Mouse (Mus musculus): Measurements from ENCODE around the gene 1700003E16Rik.

DNA sequence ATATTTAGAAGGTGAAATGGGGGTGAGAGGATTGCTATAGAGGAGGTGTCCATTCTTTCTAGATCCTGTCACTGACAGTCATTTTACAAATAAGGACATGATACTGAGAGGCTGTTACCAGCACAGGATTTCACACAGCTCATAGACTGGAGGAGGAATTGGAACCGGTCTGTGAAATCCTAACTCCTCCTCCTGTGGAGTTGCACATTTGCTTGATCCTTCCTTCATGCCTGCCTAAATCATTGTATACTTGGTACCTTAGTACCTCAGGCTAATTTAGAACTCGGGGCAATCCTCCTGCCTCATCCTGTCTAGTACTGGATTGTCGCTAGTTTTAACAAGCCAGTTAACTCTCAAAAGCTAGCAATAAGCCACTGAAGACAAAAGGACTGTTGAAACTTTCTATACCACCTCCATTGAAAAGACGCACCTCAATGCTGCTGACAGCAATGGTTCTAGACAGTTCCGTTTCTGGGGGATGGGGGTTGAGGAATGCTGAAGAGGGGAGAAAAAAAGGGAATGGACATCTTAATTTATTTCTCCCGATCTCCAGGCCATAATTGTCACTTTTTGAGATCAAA lies 8.9 kb downstream of the 1700003E16Rik start:
- TF ChIP-seq CHD1 (IDR thresholded peaks at IDR 0.05; ENCODE audit: low read depth, low read length) (no peak), MXI1 (IDR thresholded peaks at IDR 0.05; ENCODE audit: low read depth, low read length) (no peak), KAT2A (conservative IDR thresholded peaks at IDR 0.05; ENCODE audit: low read depth, low read length) (no peak), CTCF (IDR thresholded peaks at IDR 0.05 in 2 of 3, conservative IDR thresholded peaks at IDR 0.05 in 1 of 3; ENCODE audit: control insufficient read depth in 1 of 3, insufficient read depth in 1 of 3, low read depth in 2 of 3, low read length in 3 of 3, poor library complexity in 1 of 3, severe bottlenecking in 1 of 3) (no peak), MAZ (IDR thresholded peaks at IDR 0.05; ENCODE audit: low read depth, low read length) (no peak)
